Mouse (Mus musculus) G1E (cell line): Measurements from ENCODE around the gene Rbms2. TPM values are rescaled to one million over a fixed set of nuclear protein-coding genes. Genes with fewer than 3 reads are reported as not detected.
A peak's percentile ranks its signal among the peaks of the same experiment; 100 is the strongest.
"Not testable (repeated sequence)": the region's sequence is repeated elsewhere in the genome, so short reads cannot be mapped to it uniquely, and the experiment has no call there.

Experiments
- ATAC-seq: 2 replicates; pipeline ENCODE4 v1.8.0; 2016; ENCODE audit warnings: mild to moderate bottlenecking; ENCODE audit not compliant: insufficient number of reproducible peaks, poor library complexity, low FRiP score, severe bottlenecking; ENCODE audit errors: extremely low read depth
- DNase-seq: peaks from one replicate; pipeline ENCODE4 v3.0.0; 2012; ENCODE audit warnings: low spot score
- H3K27me3 ChIP-seq: 2 replicates; pipeline ENCODE4 v1.6.1; 2012; ENCODE audit warnings: mild to moderate bottlenecking, low read length, inconsistent platforms; ENCODE audit not compliant: insufficient read depth
- H3K36me3 ChIP-seq: replicated peaks from 2 replicates; pipeline ENCODE3; 2012; ENCODE audit warnings: mild to moderate bottlenecking, inconsistent platforms
- H3K4me1 ChIP-seq: 2 replicates; pipeline ENCODE4 v1.6.1; 2012; ENCODE audit warnings: low read depth, low read length, inconsistent platforms, mixed read lengths; ENCODE audit not compliant: insufficient read depth
- H3K4me3 ChIP-seq: 2 replicates; pipeline ENCODE4 v1.5.1; 2012; ENCODE audit warnings: low read depth, mild to moderate bottlenecking, inconsistent platforms, low read length, moderate library complexity, mixed read lengths
- H3K9me3 ChIP-seq: replicated peaks from 2 replicates; pipeline ENCODE4 v1.6.1; 2012; ENCODE audit warnings: inconsistent platforms
- CTCF ChIP-seq: IDR thresholded peaks from 2 replicates; pipeline ENCODE4 v1.5.1; 2012; ENCODE audit warnings: low read depth, low read length, inconsistent platforms, mixed read lengths
- GATA1 ChIP-seq: IDR thresholded peaks from 2 replicates; pipeline ENCODE4 v1.6.1; 2012; ENCODE audit warnings: borderline replicate concordance, low read length, inconsistent platforms, mixed read lengths
- GATA2 ChIP-seq: IDR thresholded peaks from 2 replicates; pipeline ENCODE4 v1.6.1; 2012; ENCODE audit warnings: low read depth, low read length, inconsistent platforms, borderline replicate concordance
- POLR2AphosphoS5 ChIP-seq: IDR thresholded peaks from 2 replicates; pipeline ENCODE4 v1.6.1; 2012; ENCODE audit warnings: low read depth, low read length, inconsistent platforms; ENCODE audit not compliant: insufficient replicate concordance
- TAL1 ChIP-seq: conservative IDR thresholded peaks from 2 replicates; pipeline ENCODE4 v1.6.1; 2012; ENCODE audit warnings: low read depth, low read length, inconsistent platforms, mixed read lengths
- polyA plus RNA-seq: library from polyadenylated mRNA; stranded (reverse); fragments of >175 nt; gene quantifications from 2 replicates; pipeline ENCODE4 v1.2.3, GENCODE M21; 2012
- total RNA-seq, 2 experiments: library from RNA; stranded (forward) in 1 of 2; stranded (reverse) in 1 of 2; fragments of 200-1000 nt in 1 of 2; fragments of >200 nt in 1 of 2; fragmentation: Nextera tagmentation in 1 of 2; gene quantifications; 2 replicates each; pipeline ENCODE4 v1.2.3; 2014 to 2017

The Rbms2 gene
- total and polyA plus RNA-seq, 3 experiments: 8.3 to 32.1 (median 11.3) TPM

DNA sequence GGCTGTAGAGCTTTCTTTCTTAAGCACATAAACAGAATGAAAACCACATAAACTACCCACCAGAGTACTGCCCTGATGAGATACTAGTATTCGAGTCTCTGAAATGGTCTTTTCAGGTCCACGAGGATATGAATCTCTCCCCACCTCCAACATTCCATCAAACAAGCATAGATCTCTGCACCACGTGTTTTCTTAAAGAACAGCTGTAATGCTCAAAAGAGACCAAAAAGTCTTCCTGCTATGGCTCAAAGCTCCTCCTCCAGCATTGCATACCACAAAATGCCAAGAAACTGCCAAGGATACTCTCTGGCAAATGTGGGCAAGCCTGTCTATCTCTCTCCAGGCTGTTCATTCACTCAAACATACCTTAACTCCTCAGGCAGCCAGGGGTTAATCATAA, 4.8 kb downstream of the Rbms2 start:
- TF ChIP-seq TAL1 (no peak), GATA1 (no peak), POLR2AphosphoS5 (no peak), GATA2 (no peak), CTCF (no peak)
- DNase-seq: no peak
- no peak for ATAC-seq
- H3K4me3 ChIP-seq: peak overlapping the region; percentile 70; the same call in 1 of the 2 replicates
- H3K9me3 ChIP-seq: no peaks in the 10 kb centered on the region
- peaks cover 23% of the 10 kb centered on the region for H3K4me1 ChIP-seq
- no peaks in the 10 kb centered on the region for H3K27me3 ChIP-seq
- H3K36me3 ChIP-seq: no peaks in the 10 kb centered on the region

DNA sequence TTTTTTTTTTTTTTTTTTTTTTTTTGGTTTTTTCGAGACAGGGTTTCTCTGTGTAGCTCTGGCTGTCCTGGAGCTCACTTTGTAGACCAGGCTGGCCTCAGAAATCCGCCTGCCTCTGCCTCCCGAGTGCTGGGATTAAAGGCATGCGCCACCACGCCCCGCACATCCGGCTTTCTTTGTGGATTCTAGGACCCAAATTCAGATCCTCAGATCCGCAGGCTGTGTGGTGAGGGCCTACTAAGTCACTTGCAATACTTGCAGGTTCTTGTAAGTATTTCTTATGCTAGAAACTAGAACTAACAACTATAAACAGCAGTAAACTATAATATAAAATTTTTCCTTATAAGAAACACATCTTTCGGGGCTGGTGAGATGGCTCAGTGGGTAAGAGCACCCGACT, 8.7 kb downstream of the Rbms2 start:
- not testable (repeated sequence) for DNase-seq, H3K4me3 ChIP-seq, ATAC-seq, H3K27me3 ChIP-seq, H3K9me3 ChIP-seq, H3K36me3 ChIP-seq
- H3K4me1 ChIP-seq: peaks cover 12% of the 10 kb centered on the region

DNA sequence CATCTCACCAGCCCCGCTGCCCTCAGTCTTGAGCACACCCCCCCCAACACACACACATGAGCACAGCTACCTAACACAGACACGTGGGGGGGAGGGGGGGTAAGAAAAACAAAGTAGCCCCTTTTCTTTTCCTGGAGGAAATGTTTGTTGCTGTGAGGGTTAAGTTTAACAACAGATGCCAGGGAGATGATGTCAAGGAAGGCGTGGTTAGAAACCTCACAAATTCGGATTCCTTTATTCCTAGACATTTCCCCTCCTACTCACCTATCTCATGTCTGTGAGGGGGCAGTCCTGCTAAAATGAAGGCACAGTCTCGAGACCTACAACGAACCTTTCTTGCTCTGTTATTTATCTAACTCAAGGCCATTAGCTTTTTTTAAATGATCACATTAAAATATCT, 13.0 kb downstream of the Rbms2 start:
- no peak for DNase-seq
- Histone ChIP-seq H3K36me3 (peaks cover 6% of the 10 kb centered on the region), H3K4me3 (no peak overlapping the region), H3K4me1 (0 out of 2 replicates have a peak, but pooled peaks cover 3% of the 10 kb centered on the region), H3K27me3 (no peaks in the 10 kb centered on the region), H3K9me3 (no peaks in the 10 kb centered on the region)
- no peak for TF ChIP-seq CTCF
- ATAC-seq: no peak

DNA sequence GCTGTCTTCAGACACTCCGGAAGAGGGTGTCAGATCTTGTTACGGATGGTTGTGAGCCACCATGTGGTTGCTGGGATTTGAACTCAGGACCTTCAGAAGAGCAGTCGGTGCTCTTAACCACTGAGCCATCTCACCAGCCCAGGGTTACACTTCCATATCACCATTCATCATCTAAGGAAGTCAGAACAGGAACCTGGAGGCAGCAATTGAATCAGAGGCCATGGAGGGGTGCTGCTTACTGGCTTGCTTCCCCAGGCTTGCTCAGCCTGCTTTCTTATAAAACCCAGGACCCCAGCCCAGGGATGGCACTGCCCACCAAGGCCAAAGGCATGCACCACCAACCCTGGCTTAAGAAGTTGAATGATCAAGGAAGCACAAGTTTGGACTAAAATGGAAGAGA, 14.4 kb downstream of the Rbms2 start:
- not testable (repeated sequence) for DNase-seq, H3K36me3 ChIP-seq, H3K27me3 ChIP-seq, H3K4me3 ChIP-seq, H3K4me1 ChIP-seq, ATAC-seq, H3K9me3 ChIP-seq

DNA sequence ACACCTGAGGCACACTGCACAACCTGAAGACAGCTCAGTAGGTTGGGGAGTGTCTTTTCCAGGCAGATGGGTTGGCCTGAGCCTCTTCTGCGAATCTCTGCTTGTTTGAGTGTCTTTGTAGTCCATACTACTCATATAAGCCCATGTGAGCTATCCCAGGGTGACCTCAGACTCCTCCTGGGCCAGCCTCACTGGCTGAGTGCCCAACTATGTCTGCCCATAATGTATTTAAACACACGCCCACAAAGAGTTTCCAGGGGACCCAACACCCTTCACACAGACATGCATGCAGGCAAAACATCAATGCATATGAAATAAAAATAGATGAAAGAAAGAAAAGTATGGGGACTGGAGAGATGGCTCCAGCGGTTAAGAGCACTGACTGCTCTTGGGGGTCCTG, 26.1 kb downstream of the Rbms2 start:
- DNase-seq (no peak), ATAC-seq (no peak)
- H3K36me3 ChIP-seq: peaks cover 8% of the 10 kb centered on the region
- no peaks in the 10 kb centered on the region for H3K9me3 ChIP-seq
- H3K27me3 ChIP-seq: no peaks in the 10 kb centered on the region
- no peak overlapping the region for H3K4me3 ChIP-seq
- TF ChIP-seq GATA2 (no peak), GATA1 (no peak), POLR2AphosphoS5 (no peak), TAL1 (no peak), CTCF (no peak)
- H3K4me1 ChIP-seq: peaks cover 12% of the 10 kb centered on the region

DNA sequence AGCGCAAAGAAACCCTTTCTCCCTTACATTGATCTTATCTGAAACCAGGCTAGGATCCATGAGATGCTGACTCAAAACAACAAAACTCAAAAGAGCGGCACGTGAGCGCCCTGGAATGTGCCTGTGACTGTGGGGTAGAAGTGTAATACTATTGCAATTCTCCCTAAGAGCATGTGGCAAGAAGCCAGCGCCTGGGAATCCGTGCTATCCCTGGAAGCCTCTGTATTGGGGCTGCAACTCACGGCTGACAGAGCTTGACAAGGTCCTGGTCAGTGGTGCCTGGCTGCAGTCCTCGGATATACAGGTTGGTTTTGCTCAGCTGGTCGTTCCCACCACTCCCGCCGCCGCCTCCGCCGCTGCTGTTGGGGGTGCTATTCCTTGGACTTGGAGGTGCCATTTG, 29.2 kb downstream of the Rbms2 start:
- ATAC-seq (no peak), DNase-seq (no peak)
- no peak overlapping the region for H3K4me3 ChIP-seq
- peaks cover 12% of the 10 kb centered on the region for H3K36me3 ChIP-seq
- no peaks in the 10 kb centered on the region for H3K9me3 ChIP-seq
- TF ChIP-seq GATA2: no peak
- no peak for TF ChIP-seq POLR2AphosphoS5
- TF ChIP-seq CTCF: no peak
- TF ChIP-seq TAL1: no peak
- TF ChIP-seq GATA1: no peak
- peaks cover 15% of the 10 kb centered on the region for H3K4me1 ChIP-seq
- no peaks in the 10 kb centered on the region for H3K27me3 ChIP-seq

DNA sequence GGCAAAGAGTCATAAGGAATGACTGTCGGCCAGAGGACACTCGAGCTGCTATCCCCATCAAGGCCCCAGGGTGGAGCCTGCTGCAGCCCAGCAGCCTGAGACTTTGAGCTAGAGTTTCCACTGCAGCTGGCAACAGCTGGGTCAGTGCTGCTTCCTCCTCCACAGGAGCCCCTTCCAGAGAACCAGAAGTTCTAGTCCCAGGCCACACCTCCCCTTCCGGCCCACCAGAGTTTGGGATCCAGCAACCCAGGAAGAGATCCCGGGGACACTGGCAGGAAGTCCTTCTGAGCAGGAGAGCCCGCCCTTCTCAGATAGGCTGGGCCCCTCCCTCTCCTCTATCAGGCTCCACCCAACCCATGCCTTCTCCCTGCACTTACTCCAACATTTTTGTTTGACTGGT, 30.5 kb downstream of the Rbms2 start:
- DNase-seq: peak; percentile 84
- Histone ChIP-seq H3K27me3 (no peaks in the 10 kb centered on the region), H3K4me3 (peak overlapping the region; percentile 66), H3K9me3 (no peaks in the 10 kb centered on the region), H3K4me1 (peaks cover 20% of the 10 kb centered on the region), H3K36me3 (peaks cover 24% of the 10 kb centered on the region)
- no peak for TF ChIP-seq TAL1
- TF ChIP-seq CTCF: no peak
- no peak for TF ChIP-seq GATA2
- no peak for TF ChIP-seq POLR2AphosphoS5
- no peak for TF ChIP-seq GATA1
- ATAC-seq: peak; percentile 97
